Mouse (Mus musculus): ENCODE results near the gene Lrrc47. TPM values are rescaled to one million over a fixed set of nuclear protein-coding genes. Genes with fewer than 3 reads are reported as not detected.

Gene Lrrc47
- polyA plus RNA-seq, 1 experiment: 63.5 TPM

GRCm38 (mm10) chr4:154022844-154023243, 11.3 kb downstream of the Lrrc47 start:
- no peak overlapping the region for H3K27ac ChIP-seq (ENCODE audit: insufficient read depth, low read depth, low read length)
- TF ChIP-seq POLR2A (IDR thresholded peaks at IDR 0.05; ENCODE audit: low read depth, low read length): no peak
- TF ChIP-seq CTCF (IDR thresholded peaks at IDR 0.05; ENCODE audit: extremely low read depth, insufficient read length, insufficient replicate concordance, low read depth, low read length): no peak
- H3K27me3 ChIP-seq (ENCODE audit: control insufficient read depth, insufficient read depth, low read length): no peaks in the 10 kb centered on the region
- WGBS: 59% methylated on average over 4 of the region's 4 CpGs
- no peak overlapping the region for H3K4me3 ChIP-seq (ENCODE audit: low read depth, low read length)
- H3K4me1 ChIP-seq (ENCODE audit: control insufficient read depth, insufficient read depth, insufficient read length, low read length): peaks cover 9% of the 10 kb centered on the region
- peaks cover 28% of the 10 kb centered on the region for H3K36me3 ChIP-seq (ENCODE audit: control insufficient read depth, insufficient read depth, low read length)

DNA sequence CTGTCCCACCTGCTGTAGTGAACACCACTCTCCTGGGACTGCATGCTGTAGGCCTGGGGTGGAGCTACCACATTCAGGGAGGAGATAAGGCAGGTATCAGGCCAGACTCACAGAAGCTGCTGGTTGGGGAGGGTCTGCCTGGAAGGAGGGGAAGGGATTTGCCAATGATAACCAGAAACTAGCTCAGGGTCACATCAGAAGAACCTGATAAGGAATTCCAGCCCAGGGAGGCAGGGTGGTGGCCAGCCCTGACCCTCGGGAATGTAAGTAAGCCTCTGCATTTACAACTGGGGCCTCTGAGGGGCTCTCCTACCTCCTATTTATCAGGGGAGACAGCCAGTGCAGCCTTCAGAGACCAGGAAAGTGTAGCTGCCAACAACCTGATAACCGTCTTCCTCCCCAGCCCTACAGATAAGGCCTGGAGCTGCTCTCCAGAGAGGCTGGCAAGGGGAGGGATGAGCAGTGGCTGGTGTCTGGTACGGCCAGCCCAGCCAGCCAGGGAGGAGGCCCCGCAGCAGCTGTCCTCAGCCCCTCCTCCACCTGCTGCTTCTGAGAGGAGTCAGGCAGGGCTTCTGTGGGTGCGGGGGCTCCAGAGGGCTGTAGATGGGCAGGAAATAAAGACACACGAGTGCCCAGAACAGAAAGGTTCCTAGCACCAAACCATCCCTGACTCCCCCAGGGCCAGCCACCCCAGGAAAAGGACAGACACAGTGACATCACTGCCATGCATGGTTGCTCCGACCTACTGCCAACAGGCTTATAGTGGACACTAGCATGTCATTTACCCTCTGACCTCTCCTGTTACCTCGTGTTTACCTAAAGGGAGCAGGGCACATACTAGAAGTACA, 12.4 kb downstream of the Lrrc47 start:
- no peak overlapping the region for H3K27ac ChIP-seq (ENCODE audit: insufficient read depth, low read depth, low read length)
- TF ChIP-seq CTCF (IDR thresholded peaks at IDR 0.05; ENCODE audit: extremely low read depth, insufficient read length, insufficient replicate concordance, low read depth, low read length) (no peak), POLR2A (IDR thresholded peaks at IDR 0.05; ENCODE audit: low read depth, low read length) (no peak)
- WGBS: 26% methylated on average over 8 of the region's 8 CpGs
- peaks cover 9% of the 10 kb centered on the region for H3K4me1 ChIP-seq (ENCODE audit: control insufficient read depth, insufficient read depth, insufficient read length, low read length)
- H3K4me3 ChIP-seq (ENCODE audit: low read depth, low read length): no peak overlapping the region
- no peaks in the 10 kb centered on the region for H3K27me3 ChIP-seq (ENCODE audit: control insufficient read depth, insufficient read depth, low read length)
- H3K36me3 ChIP-seq (ENCODE audit: control insufficient read depth, insufficient read depth, low read length): peaks cover 17% of the 10 kb centered on the region

DNA sequence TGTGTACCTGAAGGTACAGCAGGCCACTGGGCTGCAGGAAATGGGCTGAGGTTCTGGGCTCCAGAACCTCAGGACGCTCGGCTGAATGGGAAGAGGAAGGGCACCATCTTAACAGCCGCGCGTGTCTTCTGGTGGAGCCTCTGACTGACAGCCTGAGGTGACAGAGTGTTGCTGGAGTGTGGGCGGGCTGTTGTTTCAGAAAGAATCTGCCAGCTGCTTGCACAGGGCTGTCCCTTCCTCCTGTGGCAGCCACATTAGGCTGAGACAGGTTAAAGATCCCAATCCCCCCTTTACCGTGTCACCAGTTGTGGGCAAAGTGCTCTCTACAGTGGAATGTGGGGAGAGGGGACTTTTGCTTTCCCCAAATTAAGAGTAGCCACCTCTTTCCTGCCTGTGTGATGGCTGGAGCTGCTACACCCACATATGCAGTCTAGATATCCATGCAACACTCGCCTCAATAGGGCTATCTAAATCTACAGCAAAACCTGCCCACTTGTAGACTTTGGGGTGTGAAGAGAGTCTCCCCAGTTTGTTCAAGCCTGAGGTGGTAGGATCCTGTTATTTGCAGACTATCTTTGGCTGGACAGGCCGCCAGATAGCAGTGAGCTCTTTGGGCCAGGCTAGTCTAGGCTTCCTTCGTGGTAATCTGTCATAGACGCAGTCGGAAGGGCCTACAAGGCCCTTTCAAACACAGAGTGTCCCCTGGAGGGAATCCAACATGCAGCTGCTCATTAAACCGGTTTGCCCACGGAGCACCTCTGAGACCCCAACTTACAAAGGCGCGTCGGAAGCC, 13.4 kb downstream of the Lrrc47 start:
- Histone ChIP-seq H3K27ac (ENCODE audit: insufficient read depth, low read depth, low read length) (no peak overlapping the region), H3K27me3 (ENCODE audit: control insufficient read depth, insufficient read depth, low read length) (no peaks in the 10 kb centered on the region), H3K36me3 (ENCODE audit: control insufficient read depth, insufficient read depth, low read length) (peaks cover 9% of the 10 kb centered on the region), H3K4me3 (ENCODE audit: low read depth, low read length) (peak overlapping the region; percentile 61), H3K4me1 (ENCODE audit: control insufficient read depth, insufficient read depth, insufficient read length, low read length) (peaks cover 9% of the 10 kb centered on the region)
- WGBS: 51% methylated on average over 17 of the region's 17 CpGs
- no peak for TF ChIP-seq CTCF (IDR thresholded peaks at IDR 0.05; ENCODE audit: extremely low read depth, insufficient read length, insufficient replicate concordance, low read depth, low read length)
- TF ChIP-seq POLR2A (IDR thresholded peaks at IDR 0.05; ENCODE audit: low read depth, low read length): no peak

- WGBS: 3% methylated on average over 33 of the region's 33 CpGs
- TF ChIP-seq CTCF (IDR thresholded peaks at IDR 0.05; ENCODE audit: extremely low read depth, insufficient read length, insufficient replicate concordance, low read depth, low read length): peak; percentile 27; the same call in 1 of the 2 replicates
- no peak for TF ChIP-seq POLR2A (IDR thresholded peaks at IDR 0.05; ENCODE audit: low read depth, low read length)
- H3K4me3 ChIP-seq (ENCODE audit: low read depth, low read length): peak within 1 kb of the TSS; percentile 61
- H3K36me3 ChIP-seq (ENCODE audit: control insufficient read depth, insufficient read depth, low read length): peaks cover 8% of the 10 kb centered on the region; the same call in 1 of the 2 replicates
- H3K27me3 ChIP-seq (ENCODE audit: control insufficient read depth, insufficient read depth, low read length): no peaks in the 10 kb centered on the region
- H3K4me1 ChIP-seq (ENCODE audit: control insufficient read depth, insufficient read depth, insufficient read length, low read length): peaks cover 9% of the 10 kb centered on the region
- no peak within 1 kb of the TSS for H3K27ac ChIP-seq (ENCODE audit: insufficient read depth, low read depth, low read length)
These were observed 14.3 kb downstream of the Lrrc47 start, which contains the start of gene Smim1 for GRCm38 (mm10) chr4:154025641-154026440. TSS of gene Smim1 (minus strand) at chr4:154026230.

GRCm38 (mm10) chr4:154026441-154026761, 14.9 kb downstream of the Lrrc47 start:
- H3K27me3 ChIP-seq (ENCODE audit: control insufficient read depth, insufficient read depth, low read length): no peaks in the 10 kb centered on the region
- no peak overlapping the region for H3K27ac ChIP-seq (ENCODE audit: insufficient read depth, low read depth, low read length)
- WGBS: 7% methylated on average over 2 of the region's 2 CpGs
- TF ChIP-seq POLR2A (IDR thresholded peaks at IDR 0.05; ENCODE audit: low read depth, low read length) (no peak), CTCF (IDR thresholded peaks at IDR 0.05; ENCODE audit: extremely low read depth, insufficient read length, insufficient replicate concordance, low read depth, low read length) (no peak)
- peaks cover 3% of the 10 kb centered on the region; the same call in 1 of the 2 replicates for H3K36me3 ChIP-seq (ENCODE audit: control insufficient read depth, insufficient read depth, low read length)
- H3K4me1 ChIP-seq (ENCODE audit: control insufficient read depth, insufficient read depth, insufficient read length, low read length): peaks cover 9% of the 10 kb centered on the region
- H3K4me3 ChIP-seq (ENCODE audit: low read depth, low read length): peak overlapping the region; percentile 61

DNA sequence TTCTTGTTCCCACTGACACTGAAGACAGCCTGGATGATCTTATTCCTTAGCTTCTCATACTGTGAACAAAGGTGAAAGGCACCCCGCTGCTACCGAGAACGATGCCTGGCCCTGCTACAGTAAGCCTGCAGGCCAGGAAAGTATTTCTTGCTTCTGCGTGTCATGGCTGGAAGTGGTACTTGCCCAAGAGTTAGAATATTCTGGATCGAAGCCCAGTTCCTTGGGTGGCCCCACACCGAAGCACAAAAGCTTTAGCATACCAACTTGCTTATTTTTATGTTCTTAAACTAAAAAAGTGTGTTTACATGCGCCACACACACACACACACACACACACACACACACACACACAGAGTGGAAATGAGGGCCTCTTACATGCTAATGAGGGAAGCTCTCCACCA, 16.5 kb downstream of the Lrrc47 start:
- TF ChIP-seq CTCF (IDR thresholded peaks at IDR 0.05; ENCODE audit: extremely low read depth, insufficient read length, insufficient replicate concordance, low read depth, low read length): no peak
- TF ChIP-seq POLR2A (IDR thresholded peaks at IDR 0.05; ENCODE audit: low read depth, low read length): no peak
- H3K4me1 ChIP-seq (ENCODE audit: control insufficient read depth, insufficient read depth, insufficient read length, low read length): peaks cover 9% of the 10 kb centered on the region
- no peaks in the 10 kb centered on the region for H3K36me3 ChIP-seq (ENCODE audit: control insufficient read depth, insufficient read depth, low read length)
- no peak overlapping the region for H3K27ac ChIP-seq (ENCODE audit: insufficient read depth, low read depth, low read length)
- H3K27me3 ChIP-seq (ENCODE audit: control insufficient read depth, insufficient read depth, low read length): no peaks in the 10 kb centered on the region
- H3K4me3 ChIP-seq (ENCODE audit: low read depth, low read length): no peak overlapping the region
- WGBS: 83% methylated on average over 7 of the region's 7 CpGs
